ENCODE assay signal across 8 mouse cellular contexts in genomic region chr5:150665132-150665954, GRCm38 (mm10). TPM values are rescaled to one million over a fixed set of nuclear protein-coding genes. Genes with fewer than 3 reads are reported as not detected.
A peak's percentile ranks its signal among the peaks of the same experiment; 100 is the strongest.
DNase-seq lines count a peak whose midpoint lies in the region; ATAC-seq lines count a peak whose summit lies in the region.

No protein-coding gene starts in this region.

- DNase-seq in c-Kit-negative CD71-positive TER-119-positive erythroid progenitor cells, embryonic 14.5 days (ENCODE audit: low read depth, low spot score) = peak; percentile 90
- DNase-seq in fibroblast of lung, adult 2 months (ENCODE audit: low read depth) = peak; percentile 98
- DNase-seq in kidney, postnatal 14 days = peak; percentile 97
- peak; percentile 91 for DNase-seq in liver, embryonic 13.5 days
- DNase-seq in neural tube, embryonic 10.5 days (ENCODE audit: extremely low spot score, low spot score) = peak; percentile 87

- H3K27ac ChIP-seq in heart, embryonic 14.5 days (replicated peaks in 1 of 2; ENCODE audit: control insufficient read depth in 1 of 2, insufficient read depth in 1 of 2, low read depth in 2 of 2, low read length in 2 of 2) = peak overlapping the region; percentile 92 to 98
- peak overlapping the region; percentile 93 for H3K27ac ChIP-seq in liver, embryonic 13.5 days
- peak overlapping the region; percentile 99 for H3K27ac ChIP-seq in stomach, embryonic 16.5 days (ENCODE audit: low read length)

- H3K9ac ChIP-seq in heart, embryonic 14.5 days (ENCODE audit: low read length) = peak overlapping the region; percentile 96
- H3K9ac ChIP-seq in liver, embryonic 13.5 days = peak overlapping the region; percentile 90
- H3K9ac ChIP-seq in stomach, embryonic 16.5 days (ENCODE audit: low read length) = peak overlapping the region; percentile 94

- H3K4me1 ChIP-seq in heart, embryonic 14.5 days (ENCODE audit: control insufficient read depth in 2 of 2, insufficient read depth in 2 of 2, low read length in 2 of 2) = peaks cover 0 to 12% of the 10 kb centered on the region in 2 experiments; a peak in 2 of 4 replicates
- H3K4me1 ChIP-seq in liver, embryonic 13.5 days (replicated peaks) = peaks cover 36% of the 10 kb centered on the region
- H3K4me1 ChIP-seq in stomach, embryonic 16.5 days (ENCODE audit: control insufficient read depth, insufficient read depth, low read length) = peaks cover 7% of the 10 kb centered on the region

- H3K27me3 ChIP-seq in heart, embryonic 14.5 days (ENCODE audit: control insufficient read depth, insufficient read depth, low read length) = no peaks in the 10 kb centered on the region
- H3K27me3 ChIP-seq in liver, embryonic 13.5 days = peaks cover 4% of the 10 kb centered on the region; the same call in 1 of the 2 replicates
- no peaks in the 10 kb centered on the region for H3K27me3 ChIP-seq in stomach, embryonic 16.5 days (ENCODE audit: control insufficient read depth, insufficient read depth, low read length)

- WGBS in heart, embryonic 14.5 days = under 1% methylated on average over 52 of the region's 52 CpGs
- WGBS in liver, embryonic 13.5 days (ENCODE audit: insufficient replicate concordance) = under 1% methylated on average over 51 of the region's 52 CpGs
- under 1% methylated on average over 52 of the region's 52 CpGs for WGBS in stomach, embryonic 16.5 days

- H3K4me3 ChIP-seq in heart, embryonic 14.5 days (ENCODE audit: control insufficient read depth in 1 of 2, insufficient read depth in 1 of 2, low read depth in 1 of 2, low read length in 2 of 2) = peak overlapping the region; percentile 77 to 87
- H3K4me3 ChIP-seq in liver, embryonic 13.5 days (replicated peaks) = peak overlapping the region; percentile 89
- peak overlapping the region; percentile 90 for H3K4me3 ChIP-seq in stomach, embryonic 16.5 days (replicated peaks; ENCODE audit: low read length)

- ATAC-seq in CD4-positive, CD25-positive, alpha-beta regulatory T cell, adult 4 months = peak; percentile 95
- ATAC-seq in heart, embryonic 14.5 days (ENCODE audit: insufficient number of reproducible peaks, insufficient read depth, low FRiP score, low read depth) = peak; percentile 97
- ATAC-seq in liver, embryonic 13.5 days (ENCODE audit: low read depth) = peak; percentile 97
- peak; percentile 99 for ATAC-seq in stomach, embryonic 16.5 days (ENCODE audit: insufficient read depth, low FRiP score)

- H3K9me3 ChIP-seq in heart, embryonic 14.5 days (ENCODE audit: control insufficient read depth, low read length) = no peaks in the 10 kb centered on the region
- no peaks in the 10 kb centered on the region for H3K9me3 ChIP-seq in liver, embryonic 13.5 days (replicated peaks)
- no peaks in the 10 kb centered on the region for H3K9me3 ChIP-seq in stomach, embryonic 16.5 days (replicated peaks; ENCODE audit: control insufficient read depth, low read length)

- peaks cover 20% of the 10 kb centered on the region for H3K36me3 ChIP-seq in heart, embryonic 14.5 days (ENCODE audit: control insufficient read depth, insufficient read depth, low read length)
- peaks cover 22% of the 10 kb centered on the region for H3K36me3 ChIP-seq in liver, embryonic 13.5 days
- peaks cover 9% of the 10 kb centered on the region for H3K36me3 ChIP-seq in stomach, embryonic 16.5 days (ENCODE audit: control insufficient read depth, insufficient read depth, low read length)

- peak overlapping the region; percentile 82 for H3K4me2 ChIP-seq in heart, embryonic 14.5 days (ENCODE audit: low read length)
- peak overlapping the region; percentile 86 for H3K4me2 ChIP-seq in liver, embryonic 13.5 days
- H3K4me2 ChIP-seq in stomach, embryonic 16.5 days (ENCODE audit: low read depth, low read length) = peak overlapping the region; percentile 76

RNA-seq across cellular contexts. Expression of gene N4bp2l2, which starts 0.6 kb away (rescaled TPM):
- 10 to 100 TPM; 54.8 to 84.0 TPM for polyA plus RNA-seq in CD4-positive, CD25-positive, alpha-beta regulatory T cell, adult 4 months (2017; shearing (Covaris generic))
- polyA plus RNA-seq in heart, embryonic 14.5 days (2014; fragmentation: Nextera tagmentation; extraction: Ambion mirVana) = 32.2 and 36.6 TPM in 2 replicates
- 19.7 and 27.5 TPM in 2 replicates for polyA plus RNA-seq in liver, embryonic 13.5 days (2015; fragmentation: Nextera tagmentation; extraction: Ambion mirVana)
- 34.1 and 37.6 TPM in 2 replicates for polyA plus RNA-seq in stomach, embryonic 16.5 days (2015; fragmentation: Nextera tagmentation; extraction: Ambion mirVana)

RNA-seq across cellular contexts. Expression of gene Pds5b, which starts 8.2 kb away (rescaled TPM):
- 10 to 100 TPM; 19.9 to 23.1 TPM for polyA plus RNA-seq in CD4-positive, CD25-positive, alpha-beta regulatory T cell, adult 4 months (2017; shearing (Covaris generic))
- polyA plus RNA-seq in heart, embryonic 14.5 days (2014; fragmentation: Nextera tagmentation; extraction: Ambion mirVana) = 23.4 and 24.3 TPM in 2 replicates
- 9.9 and 12.6 TPM in 2 replicates for polyA plus RNA-seq in liver, embryonic 13.5 days (2015; fragmentation: Nextera tagmentation; extraction: Ambion mirVana)
- 28.8 and 28.9 TPM in 2 replicates for polyA plus RNA-seq in stomach, embryonic 16.5 days (2015; fragmentation: Nextera tagmentation; extraction: Ambion mirVana)

Comparison
In these comparisons a context has a peak if more than half of its experiments do, and no peak if none do; other contexts are left out.
1. Peak in every context shown above with its lines: DNase-seq, ATAC-seq, H3K4me3 ChIP-seq and H3K27ac ChIP-seq.